8 mouse cellular contexts compared by ENCODE assay signal in genomic region chr7:44359908-44360672, GRCm38 (mm10). TPM values are rescaled to one million over a fixed set of nuclear protein-coding genes. Genes with fewer than 3 reads are reported as not detected.
DNase-seq lines count a peak whose midpoint lies in the region; ATAC-seq lines count a peak whose summit lies in the region.

No protein-coding gene starts in this region.

- ATAC-seq in heart, embryonic 15.5 days (replicated peaks; ENCODE audit: insufficient number of reproducible peaks, insufficient read depth, low FRiP score, low read depth) = peak; percentile 85
- ATAC-seq in liver, embryonic 13.5 days (ENCODE audit: low read depth) = peak; percentile 73
- peak; percentile 79 for ATAC-seq in stomach, embryonic 15.5 days (ENCODE audit: insufficient read depth, low FRiP score, low read depth)

- no peaks in the 10 kb centered on the region for H3K36me3 ChIP-seq in forebrain, embryonic 10.5 days (replicated peaks)
- H3K36me3 ChIP-seq in heart, embryonic 15.5 days = no peaks in the 10 kb centered on the region
- no peaks in the 10 kb centered on the region for H3K36me3 ChIP-seq in liver, embryonic 13.5 days
- no peaks in the 10 kb centered on the region for H3K36me3 ChIP-seq in stomach, embryonic 15.5 days

- H3K4me2 ChIP-seq in heart, embryonic 15.5 days = peak overlapping the region; percentile 93
- peak overlapping the region; percentile 81 for H3K4me2 ChIP-seq in liver, embryonic 13.5 days
- peak overlapping the region; percentile 93 for H3K4me2 ChIP-seq in stomach, embryonic 15.5 days

- 0 out of 2 replicates have a peak, but pooled peaks cover 2% of the 10 kb centered on the region for H3K4me1 ChIP-seq in brown adipose tissue, adult 24 weeks (ENCODE audit: control insufficient read depth, insufficient read depth, insufficient read length, low read length)
- peaks cover 57% of the 10 kb centered on the region for H3K4me1 ChIP-seq in forebrain, embryonic 10.5 days
- H3K4me1 ChIP-seq in heart, embryonic 15.5 days (replicated peaks) = peaks cover 34% of the 10 kb centered on the region
- H3K4me1 ChIP-seq in liver, embryonic 13.5 days (replicated peaks) = peaks cover 18% of the 10 kb centered on the region
- peaks cover 17% of the 10 kb centered on the region for H3K4me1 ChIP-seq in stomach, embryonic 15.5 days

- no peaks in the 10 kb centered on the region for H3K9me3 ChIP-seq in forebrain, embryonic 10.5 days
- no peaks in the 10 kb centered on the region for H3K9me3 ChIP-seq in heart, embryonic 15.5 days (replicated peaks)
- H3K9me3 ChIP-seq in liver, embryonic 13.5 days (replicated peaks) = no peaks in the 10 kb centered on the region
- no peaks in the 10 kb centered on the region for H3K9me3 ChIP-seq in stomach, embryonic 15.5 days

- peak overlapping the region; percentile 70 for H3K4me3 ChIP-seq in brown adipose tissue, adult 24 weeks (ENCODE audit: insufficient read depth, low read depth, low read length)
- peak overlapping the region; percentile 64 for H3K4me3 ChIP-seq in forebrain, embryonic 10.5 days
- peak overlapping the region; percentile 56 for H3K4me3 ChIP-seq in heart, embryonic 15.5 days
- peak overlapping the region; percentile 54 for H3K4me3 ChIP-seq in liver, embryonic 13.5 days (replicated peaks)
- peak overlapping the region; percentile 51 for H3K4me3 ChIP-seq in stomach, embryonic 15.5 days (replicated peaks)

- H3K27ac ChIP-seq in brown adipose tissue, adult 24 weeks (replicated peaks; ENCODE audit: low read depth, low read length) = 0 out of 2 replicates have a peak overlapping the region, but pooled peaks have one; percentile 14
- H3K27ac ChIP-seq in forebrain, embryonic 10.5 days = peak overlapping the region; percentile 88
- H3K27ac ChIP-seq in heart, embryonic 15.5 days = peak overlapping the region; percentile 71
- H3K27ac ChIP-seq in liver, embryonic 13.5 days = no peak overlapping the region
- no peak overlapping the region for H3K27ac ChIP-seq in stomach, embryonic 15.5 days

- peak; percentile 94 for DNase-seq in CD4-positive, CD25-positive, alpha-beta regulatory T cell, adult 2 months (ENCODE audit: low read depth, low spot score)
- peak; percentile 96 for DNase-seq in forebrain, embryonic 10.5 days (ENCODE audit: extremely low spot score, low spot score)
- DNase-seq in kidney, postnatal 25 days = peak; percentile 94 to 95
- peak; percentile 80 for DNase-seq in liver, embryonic 13.5 days
- peak; percentile 94 for DNase-seq in neural tube, embryonic 10.5 days (ENCODE audit: extremely low spot score, low spot score)

- WGBS in forebrain, embryonic 10.5 days = under 1% methylated on average over 54 of the region's 54 CpGs
- WGBS in heart, embryonic 15.5 days = under 1% methylated on average over 54 of the region's 54 CpGs
- WGBS in liver, embryonic 13.5 days (ENCODE audit: insufficient replicate concordance) = under 1% methylated on average over 54 of the region's 54 CpGs
- under 1% methylated on average over 54 of the region's 54 CpGs for WGBS in stomach, embryonic 15.5 days

- H3K27me3 ChIP-seq in forebrain, embryonic 10.5 days (ENCODE audit: poor library complexity, severe bottlenecking) = peaks cover 80% of the 10 kb centered on the region
- H3K27me3 ChIP-seq in heart, embryonic 15.5 days = peaks cover 53% of the 10 kb centered on the region
- peaks cover 90% of the 10 kb centered on the region for H3K27me3 ChIP-seq in liver, embryonic 13.5 days
- peaks cover 49% of the 10 kb centered on the region for H3K27me3 ChIP-seq in stomach, embryonic 15.5 days (replicated peaks)

- H3K9ac ChIP-seq in heart, embryonic 15.5 days = peak overlapping the region; percentile 61
- H3K9ac ChIP-seq in liver, embryonic 13.5 days = peak overlapping the region; percentile 45
- H3K9ac ChIP-seq in stomach, embryonic 15.5 days = peak overlapping the region; percentile 14; the same call in 1 of the 2 replicates

RNA-seq across cellular contexts. Expression of gene Syt3, which starts 23.8 kb away (rescaled TPM):
- 3.2 and 4.9 TPM in 2 replicates for polyA plus RNA-seq in brown adipose tissue, adult 24 weeks (2012; ENCODE audit: insufficient read depth, insufficient read length, missing spikeins)
- 3.2 and 4.1 TPM in 2 replicates for polyA plus RNA-seq in forebrain, embryonic 10.5 days (2016; fragmentation: Nextera tagmentation; extraction: Ambion mirVana)
- 0.71 and 0.82 TPM in 2 replicates for polyA plus RNA-seq in heart, embryonic 15.5 days (2015; fragmentation: Nextera tagmentation; extraction: Ambion mirVana)
- polyA plus RNA-seq in liver, embryonic 13.5 days (2015; fragmentation: Nextera tagmentation; extraction: Ambion mirVana) = 0.03 and 0.09 TPM in 2 replicates
- 1.6 and 1.7 TPM in 2 replicates for polyA plus RNA-seq in stomach, embryonic 15.5 days (2015; fragmentation: Nextera tagmentation; extraction: Ambion mirVana)

RNA-seq across cellular contexts. Expression of gene 1700008O03Rik, which starts 25.5 kb away (rescaled TPM):
- not detected in 2 replicates for polyA plus RNA-seq in brown adipose tissue, adult 24 weeks (2012; ENCODE audit: insufficient read depth, insufficient read length, missing spikeins)
- polyA plus RNA-seq in forebrain, embryonic 10.5 days (2016; fragmentation: Nextera tagmentation; extraction: Ambion mirVana) = 1.6 and 2.1 TPM in 2 replicates
- polyA plus RNA-seq in heart, embryonic 15.5 days (2015; fragmentation: Nextera tagmentation; extraction: Ambion mirVana) = 0.13 and 0.47 TPM in 2 replicates
- 0.18 TPM in 1 of 2 replicates, not detected in the other for polyA plus RNA-seq in liver, embryonic 13.5 days (2015; fragmentation: Nextera tagmentation; extraction: Ambion mirVana)
- polyA plus RNA-seq in stomach, embryonic 15.5 days (2015; fragmentation: Nextera tagmentation; extraction: Ambion mirVana) = 0.80 and 1.2 TPM in 2 replicates

RNA-seq across cellular contexts. Expression of gene Shank1, which starts 50.0 kb away (rescaled TPM):
- polyA plus RNA-seq in brown adipose tissue, adult 24 weeks (2012; ENCODE audit: insufficient read depth, insufficient read length, missing spikeins) = 0.59 and 1.0 TPM in 2 replicates
- 1.4 TPM in 2 replicates for polyA plus RNA-seq in forebrain, embryonic 10.5 days (2016; fragmentation: Nextera tagmentation; extraction: Ambion mirVana)
- polyA plus RNA-seq in heart, embryonic 15.5 days (2015; fragmentation: Nextera tagmentation; extraction: Ambion mirVana) = 0.58 and 0.74 TPM in 2 replicates
- 0.06 TPM in 2 replicates for polyA plus RNA-seq in liver, embryonic 13.5 days (2015; fragmentation: Nextera tagmentation; extraction: Ambion mirVana)
- polyA plus RNA-seq in stomach, embryonic 15.5 days (2015; fragmentation: Nextera tagmentation; extraction: Ambion mirVana) = 2.2 TPM in 2 replicates

RNA-seq across cellular contexts. Expression of gene Clec11a, which starts 53.4 kb away (rescaled TPM):
- polyA plus RNA-seq in brown adipose tissue, adult 24 weeks (2012; ENCODE audit: insufficient read depth, insufficient read length, missing spikeins) = 1.4 and 1.8 TPM in 2 replicates
- 2.5 and 2.9 TPM in 2 replicates for polyA plus RNA-seq in forebrain, embryonic 10.5 days (2016; fragmentation: Nextera tagmentation; extraction: Ambion mirVana)
- 1.0 and 2.5 TPM in 2 replicates for polyA plus RNA-seq in heart, embryonic 15.5 days (2015; fragmentation: Nextera tagmentation; extraction: Ambion mirVana)
- polyA plus RNA-seq in liver, embryonic 13.5 days (2015; fragmentation: Nextera tagmentation; extraction: Ambion mirVana) = 0.46 and 0.76 TPM in 2 replicates
- 5.1 and 6.9 TPM in 2 replicates for polyA plus RNA-seq in stomach, embryonic 15.5 days (2015; fragmentation: Nextera tagmentation; extraction: Ambion mirVana)

Comparison
In these comparisons a context has a peak if more than half of its experiments do, and no peak if none do; other contexts are left out.
1. H3K27ac ChIP-seq: peak in brown adipose tissue, adult 24 weeks (single experiment), forebrain, embryonic 10.5 days (single experiment) and heart, embryonic 15.5 days (single experiment); none in liver, embryonic 13.5 days (single experiment) and stomach, embryonic 15.5 days (single experiment).
2. Peak in every context shown above with its lines, with median percentiles within 50 percentile points of each other: DNase-seq, H3K4me3 ChIP-seq, ATAC-seq, H3K4me2 ChIP-seq and H3K9ac ChIP-seq.